Comparison of ENCODE assay signal across 8 mouse cellular contexts in genomic region chr19:44314327-44314759, GRCm38 (mm10). TPM values are rescaled to one million over a fixed set of nuclear protein-coding genes. Genes with fewer than 3 reads are reported as not detected.
DNase-seq lines count a peak whose midpoint lies in the region; ATAC-seq lines count a peak whose summit lies in the region.

No protein-coding gene starts in this region.

- peaks cover 8% of the 10 kb centered on the region for H3K4me1 ChIP-seq in hindbrain, embryonic 16.5 days (ENCODE audit: control insufficient read depth, insufficient read depth, low read depth, low read length)

- DNase-seq in adrenal gland, adult 18-20 months (ENCODE audit: low spot score in 2 of 2) = peak; percentile 78 to 86
- peak; percentile 91 for DNase-seq in embryo, embryonic 10 days (ENCODE audit: low spot score)
- DNase-seq in gastrocnemius, adult 8-10 months (ENCODE audit: low spot score in 2 of 2) = peak; percentile 86 to 91
- DNase-seq in left cerebral cortex, postnatal 25 days (ENCODE audit: low spot score in 2 of 2) = peak; percentile 82 to 88
- peak; percentile 81 to 85 for DNase-seq in right cerebral cortex, adult 2 months (ENCODE audit: low spot score in 2 of 2)
- DNase-seq in urinary bladder, postnatal 14 days (ENCODE audit: low spot score) = peak; percentile 86

- 1% methylated on average over 18 of the region's 18 CpGs for WGBS in hindbrain, embryonic 16.5 days

- H3K4me3 ChIP-seq in hindbrain, embryonic 16.5 days (ENCODE audit: low read length) = peak overlapping the region; percentile 58

- peak; percentile 94 for ATAC-seq in hindbrain, embryonic 16.5 days
- ATAC-seq in megakaryocyte progenitor cell, adult 5-6 weeks (replicated peaks; ENCODE audit: poor library complexity) = peak; percentile 92

- H3K9me3 ChIP-seq in hindbrain, embryonic 16.5 days (ENCODE audit: control insufficient read depth, low read length) = no peaks in the 10 kb centered on the region

- H3K27me3 ChIP-seq in hindbrain, embryonic 16.5 days (replicated peaks; ENCODE audit: control insufficient read depth, insufficient read depth, low read length) = no peaks in the 10 kb centered on the region

- peak overlapping the region; percentile 70; the same call in 1 of the 2 replicates for H3K27ac ChIP-seq in hindbrain, embryonic 16.5 days (ENCODE audit: low read depth, low read length)

- H3K4me2 ChIP-seq in hindbrain, embryonic 16.5 days (ENCODE audit: low read length) = peak overlapping the region; percentile 94

- no peaks in the 10 kb centered on the region for H3K36me3 ChIP-seq in hindbrain, embryonic 16.5 days (ENCODE audit: control insufficient read depth, insufficient read depth, low read length)

- intact Hi-C loops in left cerebral cortex, postnatal 25 days (cut with DNase I) = loop anchor here (2.0 kb wide), 1 partner anchor 18 kb away; the partner anchor contains the start of gene Scd4

- peak overlapping the region; percentile 71 for H3K9ac ChIP-seq in hindbrain, embryonic 16.5 days (ENCODE audit: low read depth, low read length)

RNA-seq across cellular contexts. Expression of gene Scd4, which starts 18.5 kb away (rescaled TPM):
- total RNA-seq in adrenal gland, adult 18-20 months (2021) = 10 to 100 TPM in 1 of 2 experiments, 1 to 10 TPM in 1; 5.2 to 15.0 TPM
- under 1 TPM in 1 of 4 experiments, not detected in 3; 0.13 TPM for total RNA-seq in gastrocnemius, adult 8-10 months (2022)
- 0.16 and 0.21 TPM in 2 replicates for polyA plus RNA-seq in hindbrain, embryonic 16.5 days (2015; fragmentation: Nextera tagmentation; extraction: Ambion mirVana)
- total RNA-seq in left cerebral cortex, postnatal 25 days (2021) = 1 to 10 TPM; 2.2 to 2.3 TPM
- total RNA-seq in megakaryocyte progenitor cell, adult 5-6 weeks (2015) = 0.35 TPM in 1 of 2 replicates, not detected in the other
- total RNA-seq in megakaryocyte progenitor cell, adult 5-6 weeks (2017) = not detected in 2 replicates

RNA-seq across cellular contexts. Expression of gene Scd2, which starts 20.9 kb away (rescaled TPM):
- 100 to 1,000 TPM; 836 to 847 TPM for total RNA-seq in adrenal gland, adult 18-20 months (2021)
- total RNA-seq in gastrocnemius, adult 8-10 months (2022) = 1 to 10 TPM; 3.7 to 7.8 (median 7.1) TPM
- polyA plus RNA-seq in hindbrain, embryonic 16.5 days (2015; fragmentation: Nextera tagmentation; extraction: Ambion mirVana) = 290 and 322 TPM in 2 replicates
- 100 to 1,000 TPM; 585 to 640 TPM for total RNA-seq in left cerebral cortex, postnatal 25 days (2021)
- 95.4 and 101 TPM in 2 replicates for total RNA-seq in megakaryocyte progenitor cell, adult 5-6 weeks (2015)
- total RNA-seq in megakaryocyte progenitor cell, adult 5-6 weeks (2017) = 88.5 and 107 TPM in 2 replicates

Comparison
In these comparisons a context has a peak if more than half of its experiments do, and no peak if none do; other contexts are left out.
1. Peak in every context shown above with its lines: DNase-seq, ATAC-seq, H3K4me3 ChIP-seq and H3K27ac ChIP-seq.
2. RNA of gene Scd2, which starts 20.9 kb away (total RNA-seq): 836 to 847 TPM in adrenal gland, adult 18-20 months, 585 to 640 TPM in left cerebral cortex, postnatal 25 days and 88.5 to 107 TPM in megakaryocyte progenitor cell, adult 5-6 weeks; 3.7 to 7.8 TPM in gastrocnemius, adult 8-10 months; every median in the first group is over 10 times any median in the second.